Mouse (Mus musculus) G1E (cell line): ENCODE results near the gene Lmod1.

Experiments used
- CTCF ChIP-seq: IDR thresholded peaks from 2 replicates; pipeline ENCODE4 v1.5.1; 2012; ENCODE audit warnings: low read depth, low read length, inconsistent platforms, mixed read lengths
- GATA1 ChIP-seq: IDR thresholded peaks from 2 replicates; pipeline ENCODE4 v1.6.1; 2012; ENCODE audit warnings: borderline replicate concordance, low read length, inconsistent platforms, mixed read lengths
- GATA2 ChIP-seq: IDR thresholded peaks from 2 replicates; pipeline ENCODE4 v1.6.1; 2012; ENCODE audit warnings: low read depth, low read length, inconsistent platforms, borderline replicate concordance
- POLR2AphosphoS5 ChIP-seq: IDR thresholded peaks from 2 replicates; pipeline ENCODE4 v1.6.1; 2012; ENCODE audit warnings: low read depth, low read length, inconsistent platforms; ENCODE audit not compliant: insufficient replicate concordance
- TAL1 ChIP-seq: conservative IDR thresholded peaks from 2 replicates; pipeline ENCODE4 v1.6.1; 2012; ENCODE audit warnings: low read depth, low read length, inconsistent platforms, mixed read lengths

DNA sequence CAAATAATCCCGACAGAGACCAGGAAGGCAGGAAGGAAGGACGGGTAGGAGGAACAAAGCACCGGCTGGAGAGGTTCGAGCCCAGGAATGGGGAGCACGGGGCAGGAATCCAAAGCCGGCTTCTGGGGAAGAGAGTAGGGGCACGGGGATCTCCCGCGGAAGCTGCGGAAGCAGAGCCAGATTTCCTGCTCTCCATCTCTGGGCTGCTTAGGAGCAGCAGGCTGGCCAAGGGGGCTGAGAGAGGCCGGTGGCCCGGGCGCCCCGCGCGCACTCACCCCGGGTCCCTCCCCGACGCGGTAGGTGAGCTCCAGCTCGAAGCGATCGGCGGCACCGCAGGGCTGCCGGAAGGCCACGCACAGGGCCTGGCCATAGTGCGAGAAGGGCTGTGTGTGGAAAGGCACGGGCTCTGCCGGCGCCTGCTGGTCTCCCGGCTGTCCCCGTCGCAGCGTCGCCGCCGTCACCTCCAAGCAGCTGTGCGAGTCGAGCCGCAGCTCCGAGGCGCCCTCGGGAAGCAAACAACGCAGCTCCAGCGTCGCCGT, 41.3 kb upstream of the Lmod1 start:
- TF ChIP-seq CTCF (no peak), GATA1 (no peak), POLR2AphosphoS5 (no peak), TAL1 (no peak), GATA2 (no peak)
